8 mouse cellular contexts compared by ENCODE assay signal in the genomic region with DNA sequence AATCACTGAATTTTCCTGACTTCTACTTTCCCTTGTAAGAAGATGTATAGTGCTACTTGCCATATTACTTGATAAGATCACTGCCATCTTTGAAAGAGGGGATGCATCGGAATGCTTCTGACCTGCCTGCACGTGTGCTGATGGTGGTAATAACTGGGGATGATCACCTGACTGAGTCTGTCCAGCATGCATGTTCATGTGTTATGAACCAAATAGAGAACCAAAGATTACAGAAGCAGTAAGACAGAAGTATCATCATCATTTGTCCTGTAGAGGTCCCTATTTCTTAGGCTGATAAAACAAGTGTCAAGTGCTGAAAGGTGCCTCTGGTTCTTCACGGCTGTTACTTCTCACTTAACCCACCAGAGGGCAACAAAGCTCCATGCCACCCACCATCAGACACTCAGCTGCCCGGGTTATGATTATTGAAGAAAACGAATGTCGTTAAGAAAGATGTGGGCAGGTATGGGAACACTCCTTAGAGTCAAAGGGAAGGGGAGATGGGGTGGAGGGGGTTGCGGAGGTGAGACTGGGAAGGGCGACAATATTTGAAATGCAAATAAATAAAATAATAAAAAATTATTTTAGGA. TPM values are rescaled to one million over a fixed set of nuclear protein-coding genes. Genes with fewer than 3 reads are reported as not detected.
DNase-seq lines count a peak whose midpoint lies in the region.

No protein-coding gene starts in this region.

- DNase-seq in gastrocnemius, adult 18-20 months (ENCODE audit: low spot score): peak; percentile 43
- no peak for DNase-seq in gastrocnemius, adult 8-10 months (ENCODE audit: low spot score in 2 of 2)
- DNase-seq in NIH3T3 (ENCODE audit: low read depth): peak; percentile 78
- DNase-seq in cerebellum, postnatal 14 days: peak; percentile 70 to 79
- DNase-seq in heart, adult 8-10 months (ENCODE audit: low spot score): peak; percentile 42
- peak; percentile 55 to 67 for DNase-seq in kidney, postnatal 4 days
- DNase-seq in lung, postnatal 36 days: peak; percentile 64
- DNase-seq in right cerebral cortex, postnatal 10 days (ENCODE audit: low spot score in 2 of 2): peak; percentile 74 to 81

RNA-seq across cellular contexts. Expression of gene Tmem18, which starts 12.7 kb away (rescaled TPM):
- total RNA-seq in gastrocnemius, adult 18-20 months (2021): 1 to 10 TPM; 6.5 to 7.4 TPM
- 1 to 10 TPM; 3.9 to 7.7 (median 6.4) TPM for total RNA-seq in gastrocnemius, adult 8-10 months (2022)
- total RNA-seq in heart, adult 8-10 months (2022): 10 to 100 TPM in 1 of 4 experiments, 1 to 10 TPM in 3; 7.9 to 10.3 (median 9.4) TPM

Comparison
In these comparisons a context has a peak if more than half of its experiments do, and no peak if none do; other contexts are left out.
1. DNase-seq: peak in gastrocnemius, adult 18-20 months (single experiment), NIH3T3 (single experiment), cerebellum, postnatal 14 days (2 of 2), heart, adult 8-10 months (single experiment), kidney, postnatal 4 days (2 of 2), lung, postnatal 36 days (single experiment) and right cerebral cortex, postnatal 10 days (2 of 2); none in gastrocnemius, adult 8-10 months (0 of 2).